Mouse (Mus musculus) left cerebral cortex, postnatal 10 days (tissue): ENCODE results near the gene Dnah1. TPM values are rescaled to one million over a fixed set of nuclear protein-coding genes. Genes with fewer than 3 reads are reported as not detected.
A peak's percentile ranks its signal among the peaks of the same experiment; 100 is the strongest.

Experiments used
- DNase-seq, 2 experiments: peaks; one replicate each; pipeline ENCODE4 v3.0.0; 2021 to 2022; ENCODE audit warnings: low spot score in 2 of 2, mixed read lengths in 1 of 2; ENCODE audit errors: extremely low spot score in 1 of 2
- intact Hi-C: fragments of 180-260 bp; cut with DNase I; formaldehyde crosslinking; loops from one replicate; pipeline ENCODE4 v1.15.1; 2025
- total RNA-seq, 2 experiments: library from RNA; stranded (reverse); gene quantifications; 2 replicates each; pipeline ENCODE4 v1.2.3; 2021

Dnah1 gene
- total RNA-seq, 2 experiments from 2014 or later, result 1.4 to 2.1 TPM

DNA sequence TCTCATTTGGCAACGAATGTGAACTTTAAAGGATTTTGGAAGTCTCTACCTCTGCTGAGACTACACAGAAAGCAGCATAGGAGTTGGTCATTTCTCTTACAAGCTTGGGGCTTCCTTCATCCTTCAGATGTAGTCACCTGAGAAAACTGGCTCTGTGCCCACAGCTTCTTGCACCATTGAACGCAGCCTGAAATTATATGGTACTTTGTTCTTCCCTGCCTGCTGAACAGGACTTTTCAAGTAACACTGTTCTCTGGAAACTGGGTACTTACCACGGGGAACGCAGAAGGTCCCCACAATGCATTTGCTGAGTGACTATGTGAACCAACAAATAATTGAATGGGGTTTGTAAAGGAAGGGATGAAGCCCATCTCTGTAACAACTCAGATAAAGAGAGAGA lies 507 bp downstream of the Dnah1 start:
- DNase-seq, result no peak
- intact Hi-C loops, result loop anchor here (2.0 to 10.0 kb wide), 2 partner anchors 50 to 108 kb away; partner anchors contain the start of genes Nisch and Sema3g

GRCm38 (mm10) chr14:31322191-31322590 lies 1.5 kb downstream of the Dnah1 start:
- no peak for DNase-seq
- intact Hi-C loops, result loop anchor here (2.0 to 10.0 kb wide), 2 partner anchors 49 to 107 kb away; partner anchors contain the start of genes Nisch and Sema3g

DNA sequence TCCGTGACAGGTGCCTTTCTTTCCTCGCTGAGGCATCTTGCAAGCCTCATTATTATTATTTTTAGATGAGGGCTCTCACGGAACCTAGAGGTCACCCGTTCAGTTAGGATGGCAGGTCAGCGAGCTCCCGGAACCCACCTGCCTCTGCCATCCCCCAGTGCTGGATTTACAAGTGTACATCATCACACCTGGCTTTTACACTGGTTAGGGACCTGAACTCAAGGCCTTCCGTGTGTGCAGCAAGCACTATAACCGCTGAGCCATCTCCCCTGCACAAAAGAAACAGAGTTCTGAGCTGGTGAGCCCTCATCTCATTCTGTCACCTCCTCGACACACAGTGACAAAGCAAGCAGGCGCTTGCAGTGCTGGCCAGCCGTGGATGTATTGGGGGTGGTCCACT lies 2.5 kb downstream of the Dnah1 start:
- DNase-seq, result no peak
- intact Hi-C loops, result loop anchor here (10.0 kb wide), 1 partner anchor 106 kb away; the partner anchor contains the start of genes Nisch and Sema3g

DNA sequence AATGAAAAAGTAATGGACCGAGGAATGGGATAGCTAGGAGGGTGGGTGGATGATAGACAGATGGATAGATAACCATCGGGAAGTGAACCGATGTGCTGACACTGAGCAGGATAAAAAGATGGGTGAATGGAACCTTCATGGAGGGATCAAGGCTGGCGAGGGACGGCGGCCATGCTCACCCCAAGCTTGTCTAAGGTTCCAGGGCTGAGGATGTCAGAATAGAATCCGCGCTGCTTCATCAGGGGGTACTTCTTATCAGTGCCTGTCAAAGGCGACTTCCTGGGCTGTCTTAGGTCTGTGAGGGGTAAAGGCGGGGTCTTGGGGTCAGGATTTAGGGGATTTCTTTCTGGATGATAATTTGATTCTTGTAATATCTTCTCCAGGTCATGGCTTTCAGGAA lies 4.2 kb downstream of the Dnah1 start:
- no peak for DNase-seq
- intact Hi-C loops, result no loop called here

DNA sequence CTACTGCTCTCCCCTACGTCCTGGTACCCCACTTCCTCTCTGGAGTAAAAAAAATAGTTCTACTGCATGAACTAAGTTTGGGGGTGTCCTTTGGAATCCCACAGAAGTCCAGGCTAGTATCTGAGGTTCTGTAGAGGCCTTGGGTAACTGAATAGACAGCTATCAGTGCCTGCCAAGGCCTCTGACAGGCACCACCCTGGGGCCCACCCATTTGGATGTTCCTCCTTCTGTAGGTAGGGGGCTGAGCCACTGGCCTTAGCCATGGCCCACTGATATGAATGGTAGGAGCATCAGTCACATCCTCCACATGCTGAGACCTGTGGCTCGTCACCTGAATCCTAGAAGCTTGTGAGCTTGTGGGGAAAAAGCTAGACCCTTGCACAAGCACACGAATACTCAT lies 5.9 kb downstream of the Dnah1 start:
- peak in 1 of 2 experiments; percentile 7 for DNase-seq
- intact Hi-C loops, result no loop called here

GRCm38 (mm10) chr14:31316613-31317012 lies 7.1 kb downstream of the Dnah1 start:
- intact Hi-C loops, result no loop called here

GRCm38 (mm10) chr14:31313192-31313591 lies 10.5 kb downstream of the Dnah1 start:
- intact Hi-C loops, result no loop called here
- DNase-seq, result no peak

More at GRCm38 (mm10) chr14:31316613-31317012, 7.1 kb downstream of the Dnah1 start:
- DNase-seq, result no peak

DNA sequence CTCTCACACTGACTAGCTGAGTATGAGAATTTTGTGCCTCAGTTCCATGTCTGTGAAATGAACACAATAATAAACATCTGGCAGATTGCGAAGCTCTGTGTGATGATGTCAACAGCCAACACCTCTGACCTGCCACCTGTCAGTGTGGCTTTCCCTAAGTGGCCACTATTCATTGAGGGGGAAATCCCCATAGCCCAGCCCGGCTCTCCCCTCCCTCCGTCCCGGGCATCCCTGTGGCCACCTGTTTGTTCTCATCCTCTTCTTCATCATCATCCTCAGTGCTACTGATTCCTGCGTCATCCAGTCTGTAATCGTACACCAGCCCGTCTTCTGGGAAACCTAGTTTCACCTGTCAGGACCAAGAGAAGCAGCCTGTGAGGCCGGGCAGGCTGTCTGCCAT lies 38.0 kb downstream of the Dnah1 start:
- no peak for DNase-seq
- intact Hi-C loops, result no loop called here

DNA sequence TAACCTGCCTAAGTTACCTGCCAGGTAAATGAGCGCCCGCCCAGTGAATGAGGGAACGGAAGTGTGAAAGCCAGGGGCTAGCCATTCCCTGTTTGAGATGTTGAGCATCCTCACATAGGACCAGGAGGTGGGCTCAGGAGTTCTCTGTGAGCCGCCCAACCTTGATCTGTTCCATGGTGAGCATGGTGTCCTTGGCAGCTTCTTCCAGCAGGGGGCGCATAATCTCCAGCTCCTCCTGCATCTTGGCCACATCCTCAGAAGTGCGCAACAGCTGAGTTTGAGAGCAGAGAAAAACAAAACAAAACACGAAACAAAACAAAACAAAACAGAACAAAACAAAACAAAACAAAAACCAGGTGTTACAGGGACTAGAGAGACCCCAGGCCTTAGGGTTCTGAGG lies 51.5 kb downstream of the Dnah1 start:
- DNase-seq, result peak; percentile 62 to 82
- intact Hi-C loops, result loop anchor here (2.0 to 5.0 kb wide), 2 partner anchors 51 to 200 kb away; partner anchors contain the start of gene Dnah1

DNA sequence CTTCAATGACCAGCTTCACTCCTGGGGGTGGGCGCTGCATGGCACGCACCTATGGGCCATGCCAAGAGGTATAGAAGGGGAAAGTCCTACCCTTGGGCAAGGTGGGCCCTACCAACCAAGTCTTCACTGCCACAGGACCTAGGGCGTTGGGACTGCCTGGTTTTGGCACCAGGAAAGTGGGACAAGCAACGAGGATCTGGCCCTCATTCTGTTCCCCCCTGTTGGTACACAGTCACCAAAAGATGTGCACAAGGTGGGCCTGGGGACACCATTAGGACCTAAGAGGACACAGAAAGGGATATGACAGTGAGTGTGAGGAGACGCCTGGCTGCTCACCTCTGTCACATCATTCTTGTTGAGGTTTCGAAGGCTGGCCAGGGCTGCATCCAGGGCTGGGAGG lies 52.6 kb downstream of the Dnah1 start:
- intact Hi-C loops, result loop anchor here (5.0 kb wide), 1 partner anchor 201 kb away; no protein-coding TSS in a partner anchor
- DNase-seq, result no peak

GRCm38 (mm10) chr14:31269456-31270100 lies 54.1 kb downstream of the Dnah1 start:
- DNase-seq, result peak; percentile 29 to 78
- intact Hi-C loops, result loop anchor here (5.0 kb wide), 1 partner anchor 203 kb away; no protein-coding TSS in a partner anchor

DNA sequence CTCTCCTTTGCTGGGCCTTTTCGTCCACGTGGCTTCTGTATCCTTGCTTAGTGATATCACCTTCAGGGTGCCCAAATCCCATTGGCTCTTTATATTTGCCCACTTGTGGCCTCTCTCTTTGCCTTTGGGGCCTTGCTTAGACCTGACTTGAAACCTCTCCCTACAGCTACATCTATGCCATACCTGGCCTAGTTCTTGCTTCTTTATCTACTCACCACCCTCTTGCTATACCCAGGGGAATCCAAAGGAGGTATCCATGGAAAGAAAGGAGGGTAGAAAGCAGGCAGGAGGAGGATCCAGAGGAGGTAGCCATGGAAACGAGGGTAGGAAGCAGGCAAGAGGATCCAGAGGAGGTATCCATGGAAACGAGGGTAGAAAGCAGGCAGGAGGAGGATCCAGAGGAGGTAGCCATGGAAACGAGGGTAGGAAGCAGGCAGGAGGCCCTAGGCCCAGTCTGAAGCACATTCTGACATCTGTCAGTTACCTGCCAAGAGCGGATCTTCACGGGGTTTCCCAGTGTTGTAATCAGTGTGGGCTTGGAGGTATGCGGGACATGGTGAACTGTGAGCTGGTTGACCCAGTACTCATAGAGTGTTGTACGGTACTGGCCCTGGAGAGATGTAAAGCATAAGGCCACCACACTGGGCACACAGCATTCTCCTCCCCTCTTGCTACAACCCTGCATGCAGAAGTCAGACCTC lies 55.2 kb downstream of the Dnah1 start:
- DNase-seq, result peak in 1 of 2 experiments; percentile 59
- intact Hi-C loops, result no loop called here

- intact Hi-C loops, result no loop called here
- DNase-seq, result no peak
Observed at GRCm38 (mm10) chr14:31267649-31268048, 56.0 kb downstream of the Dnah1 start.

GRCm38 (mm10) chr14:31260932-31261331 lies 62.8 kb downstream of the Dnah1 start:
- intact Hi-C loops, result no loop called here
- no peak for DNase-seq

GRCm38 (mm10) chr14:31260374-31260773 lies 63.3 kb downstream of the Dnah1 start:
- no peak for DNase-seq

GRCm38 (mm10) chr14:31258476-31259050 lies 65.1 kb downstream of the Dnah1 start:
- intact Hi-C loops, result no loop called here
- no peak for DNase-seq

More at GRCm38 (mm10) chr14:31260374-31260773, 63.3 kb downstream of the Dnah1 start:
- intact Hi-C loops, result no loop called here

DNA sequence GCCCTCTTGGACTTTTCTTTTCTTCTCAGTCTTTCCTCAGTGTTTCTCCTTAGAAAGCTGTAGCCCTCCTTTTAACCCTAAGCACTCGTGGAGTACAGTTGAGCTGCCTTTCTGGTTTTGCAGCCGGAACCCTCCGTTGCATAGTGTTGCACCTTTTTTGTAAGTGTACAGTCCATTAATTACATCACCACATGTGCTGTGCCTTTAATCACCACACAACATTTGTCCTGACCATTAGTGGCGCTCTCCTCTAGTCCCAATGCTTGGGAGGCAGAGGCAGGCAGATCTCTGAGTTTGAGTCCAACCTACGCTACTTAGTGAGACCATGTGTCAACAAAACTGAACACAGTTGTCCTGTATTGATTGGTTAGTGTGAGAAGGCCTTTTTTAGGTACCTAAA lies 71.6 kb downstream of the Dnah1 start:
- intact Hi-C loops, result loop anchor here (5.0 kb wide), 1 partner anchor 45 kb away; the partner anchor contains the start of gene Tnnc1
- no peak for DNase-seq

DNA sequence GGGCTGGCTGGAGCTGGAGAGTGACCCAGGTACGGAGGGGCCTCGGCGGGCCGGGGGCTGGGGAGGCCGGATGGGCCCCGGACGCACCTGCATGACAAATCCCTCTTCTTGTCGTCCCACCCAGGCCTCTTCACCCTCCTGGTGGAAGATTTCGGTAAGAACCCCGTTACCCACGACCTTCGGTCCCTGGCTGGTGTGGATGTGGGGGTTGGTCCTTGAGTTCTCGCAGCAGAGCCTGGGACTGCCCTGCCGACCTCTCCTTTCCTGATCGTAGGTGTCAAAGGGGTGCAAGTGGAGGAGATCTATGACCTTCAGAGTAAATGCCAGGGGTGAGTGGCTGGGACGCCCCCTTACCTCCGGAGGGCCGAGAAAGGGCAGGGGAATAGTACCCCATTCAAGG lies 72.1 kb downstream of the Dnah1 start:
- intact Hi-C loops, result loop anchor here (5.0 kb wide), 1 partner anchor 44 kb away; the partner anchor contains the start of gene Tnnc1
- no peak for DNase-seq

GRCm38 (mm10) chr14:31251084-31251604 lies 72.6 kb downstream of the Dnah1 start, which contains the start of the genes Phf7 and Bap1:
TSS of gene Phf7 (minus strand) at chr14:31251317.
TSS of gene Bap1 (plus strand) at chr14:31251450.
- intact Hi-C loops, result loop anchor here (5.0 kb wide), 1 partner anchor 44 kb away; the partner anchor contains the start of gene Tnnc1
- peak; percentile 94 to 97 for DNase-seq
